8 mouse cellular contexts compared by ENCODE assay signal in the genomic region with DNA sequence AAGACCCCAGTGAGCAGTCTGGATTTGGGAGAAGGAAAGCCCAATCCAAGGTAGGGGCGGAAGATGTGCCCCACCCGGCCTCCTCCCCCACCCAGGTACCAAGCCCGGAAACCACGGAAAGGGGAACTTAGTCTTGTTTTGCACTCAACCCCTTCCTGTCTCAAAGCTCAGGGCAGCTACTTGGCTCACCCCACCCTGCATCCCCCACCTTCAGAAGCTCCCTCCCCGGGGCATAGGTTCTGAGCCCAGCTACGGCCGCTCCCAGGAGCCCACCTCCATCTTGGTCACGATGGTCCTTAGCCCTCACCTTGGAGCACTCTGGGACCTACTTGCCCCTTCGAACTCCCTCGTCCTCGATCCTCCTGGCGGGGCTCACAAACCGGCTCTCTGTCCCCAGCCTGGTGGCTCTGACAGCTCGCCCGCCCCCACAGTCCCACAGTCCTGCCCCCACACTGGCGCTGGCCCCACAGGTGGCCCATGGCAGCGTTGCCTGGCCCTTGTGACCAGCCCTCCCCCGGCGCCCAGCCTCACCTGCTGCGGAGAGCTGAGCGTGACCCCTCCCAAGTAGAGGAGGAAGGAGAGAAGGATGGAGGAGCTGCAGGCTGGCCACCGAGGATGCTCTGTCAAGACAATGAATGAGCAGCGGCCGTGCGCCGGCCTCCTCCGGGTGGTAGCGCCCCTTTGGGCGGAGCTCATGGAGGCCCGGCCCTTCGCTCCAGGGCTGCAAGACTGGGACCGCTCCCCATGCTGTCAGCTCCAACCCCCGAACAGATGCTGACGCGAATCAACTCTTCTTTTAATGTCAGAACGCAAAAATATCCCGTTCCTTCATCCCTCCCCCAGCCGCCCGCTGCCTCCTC. TPM values are rescaled to one million over a fixed set of nuclear protein-coding genes. Genes with fewer than 3 reads are reported as not detected.
DNase-seq lines count a peak whose midpoint lies in the region; ATAC-seq and TF ChIP-seq lines count a peak whose summit lies in the region.

No protein-coding gene starts in this region.

- TF ChIP-seq POLR2A in MEL (IDR thresholded peaks at IDR 0.05; ENCODE audit: control insufficient read depth in 1 of 2, insufficient read depth in 1 of 2, low read depth in 1 of 2, low read length in 2 of 2, poor library complexity in 1 of 2), result peak in 1 of 2 experiments; percentile 86; a peak in 2 of 4 replicates
- TF ChIP-seq POLR2A in cerebellum, adult 2 months (IDR thresholded peaks at IDR 0.05; ENCODE audit: borderline replicate concordance, insufficient read depth, low read length), result peak; percentile 81; the same call in 1 of the 2 replicates

- H3K9ac ChIP-seq in MEL (ENCODE audit: control insufficient read depth, low read depth, low read length, poor library complexity, severe bottlenecking), result peak overlapping the region; percentile 76
- H3K9ac ChIP-seq in hindbrain, embryonic 13.5 days, result peak overlapping the region; percentile 92

- TF ChIP-seq CTCF in MEL (IDR thresholded peaks at IDR 0.05 in 2 of 3, conservative IDR thresholded peaks at IDR 0.05 in 1 of 3; ENCODE audit: control insufficient read depth in 1 of 3, insufficient read depth in 1 of 3, low read depth in 2 of 3, low read length in 3 of 3, poor library complexity in 1 of 3, severe bottlenecking in 1 of 3), result no peak; a peak in 1 of 6 replicates
- TF ChIP-seq CTCF in cerebellum, adult 2 months (IDR thresholded peaks at IDR 0.05; ENCODE audit: borderline replicate concordance, insufficient read depth, low read depth, low read length), result no peak

- H3K4me1 ChIP-seq in MEL (ENCODE audit: control insufficient read depth in 1 of 2, insufficient read depth in 2 of 2, low read length in 2 of 2), result peaks cover 11 to 37% of the 10 kb centered on the region in 2 experiments; a peak in 3 of 4 replicates
- peaks cover 26% of the 10 kb centered on the region for H3K4me1 ChIP-seq in cerebellum, adult 2 months (ENCODE audit: control insufficient read depth, insufficient read depth, low read length)
- peaks cover 57% of the 10 kb centered on the region for H3K4me1 ChIP-seq in hindbrain, embryonic 13.5 days (replicated peaks)

- WGBS in cerebellum, adult 2 months, result under 1% methylated on average over 39 of the region's 39 CpGs
- WGBS in hindbrain, embryonic 13.5 days, result 1% methylated on average over 39 of the region's 39 CpGs
- WGBS in macrophage (ENCODE audit: missing documents), result under 1% methylated on average over 38 of the region's 39 CpGs

- TF ChIP-seq RAD21 in MEL (IDR thresholded peaks at IDR 0.05; ENCODE audit: low read depth, low read length), result no peak

- peak; percentile 91 for DNase-seq in MEL (ENCODE audit: low read depth, low spot score)
- DNase-seq in cerebellum, adult 2 months, result peak; percentile 90 to 92
- peak; percentile 88 to 94 for DNase-seq in frontal cortex, adult 2 months (ENCODE audit: extremely low spot score in 1 of 2, low spot score in 1 of 2)
- peak; percentile 78 to 92 for DNase-seq in left cerebral cortex, adult 8-10 months (ENCODE audit: low spot score in 2 of 2)
- peak; percentile 93 for DNase-seq in right cerebral cortex, adult 18-20 months
- peak; percentile 36 for DNase-seq in urinary bladder, adult 2 months (ENCODE audit: low spot score)

- H3K4me2 ChIP-seq in hindbrain, embryonic 13.5 days, result peak overlapping the region; percentile 73

- no peaks in the 10 kb centered on the region for H3K27me3 ChIP-seq in MEL (ENCODE audit: control insufficient read depth in 1 of 2, insufficient read depth in 2 of 2, low read length in 2 of 2)
- no peaks in the 10 kb centered on the region for H3K27me3 ChIP-seq in cerebellum, adult 2 months (ENCODE audit: control insufficient read depth, insufficient read depth, low read length)
- H3K27me3 ChIP-seq in hindbrain, embryonic 13.5 days, result peaks cover 20% of the 10 kb centered on the region; the same call in 1 of the 2 replicates

- H3K27ac ChIP-seq in MEL (ENCODE audit: control insufficient read depth, low read depth, low read length) (peak overlapping the region; percentile 93), macrophage (peak overlapping the region; percentile 98)
- peak overlapping the region; percentile 64 for H3K27ac ChIP-seq in cerebellum, adult 2 months (ENCODE audit: insufficient read depth, low read length)
- peak overlapping the region; percentile 86 for H3K27ac ChIP-seq in hindbrain, embryonic 13.5 days

- H3K9me3 ChIP-seq in MEL (replicated peaks; ENCODE audit: insufficient read depth, low read length), result no peaks in the 10 kb centered on the region
- no peaks in the 10 kb centered on the region for H3K9me3 ChIP-seq in hindbrain, embryonic 13.5 days

- peak; percentile 83 for ATAC-seq in hindbrain, embryonic 13.5 days (ENCODE audit: low FRiP score)

- H3K79me2 ChIP-seq in MEL (ENCODE audit: control insufficient read depth, insufficient read depth, low read length, poor library complexity) (peaks cover 27% of the 10 kb centered on the region), macrophage (ENCODE audit: inconsistent target) (peaks cover 52% of the 10 kb centered on the region)

- H3K36me3 ChIP-seq in MEL (ENCODE audit: control insufficient read depth in 1 of 2, insufficient read depth in 2 of 2, low read length in 2 of 2), result peaks cover 0 to 26% of the 10 kb centered on the region in 2 experiments; a peak in 2 of 4 replicates
- peaks cover 12% of the 10 kb centered on the region for H3K36me3 ChIP-seq in hindbrain, embryonic 13.5 days
- peaks cover 16% of the 10 kb centered on the region for H3K36me3 ChIP-seq in macrophage (ENCODE audit: inconsistent target)

- peak; percentile 7 to 54; a peak in 2 of 4 replicates for TF ChIP-seq EP300 in MEL (IDR thresholded peaks at IDR 0.05; ENCODE audit: low read depth in 1 of 2, low read length in 2 of 2)

- peak overlapping the region; percentile 65 to 88 for H3K4me3 ChIP-seq in MEL (ENCODE audit: control insufficient read depth in 1 of 2, insufficient read depth in 1 of 2, low read depth in 2 of 2, low read length in 2 of 2)
- H3K4me3 ChIP-seq in cerebellum, adult 2 months (replicated peaks; ENCODE audit: insufficient read depth, low read depth, low read length), result peak overlapping the region; percentile 80
- peak overlapping the region; percentile 72 for H3K4me3 ChIP-seq in hindbrain, embryonic 13.5 days
- H3K4me3 ChIP-seq in macrophage (ENCODE audit: inconsistent target), result peak overlapping the region; percentile 93

RNA-seq across cellular contexts. Expression of a gene that starts 3.2 kb away (rescaled TPM):
- total RNA-seq in MEL (2012; rRNA removed), result 195 and 279 TPM in 2 replicates
- 100 to 1,000 TPM in 1 of 2 experiments, not detected in 1; 204 TPM for polyA plus RNA-seq in MEL (2012; ENCODE audit: insufficient read depth in 1 of 2, insufficient read length in 2 of 2, low read depth in 1 of 2, low replicate concordance in 2 of 2, missing spikeins in 1 of 2)
- 110 and 126 TPM in 2 replicates for polyA plus RNA-seq in cerebellum, adult 2 months (2012; rRNA removed)
- 135 and 145 TPM in 2 replicates for polyA plus RNA-seq in frontal cortex, adult 2 months (2012; rRNA removed)
- 81.4 and 90.1 TPM in 2 replicates for polyA plus RNA-seq in hindbrain, embryonic 13.5 days (2015; fragmentation: Nextera tagmentation; extraction: Ambion mirVana)
- total RNA-seq in left cerebral cortex, adult 8-10 months (2022), result 100 to 1,000 TPM; 132 to 162 (median 149) TPM
- 100 to 1,000 TPM in 24 of 26 experiments, 10 to 100 TPM in 2; 41.0 to 569 (median 277) TPM for total RNA-seq in macrophage (2018; cell fraction: chromatin; rRNA removed)
- 100 to 1,000 TPM; 120 to 264 (median 176) TPM for total RNA-seq in macrophage (2018; cell fraction: cytosol; rRNA removed)
- 100 to 1,000 TPM; 109 to 332 (median 183) TPM for total RNA-seq in macrophage (2018; cell fraction: nucleus; rRNA removed)
- 69.4 to 223 TPM (median 209 TPM) in 3 replicates for polyA plus RNA-seq in macrophage (2018)
- polyA plus RNA-seq in urinary bladder, adult 2 months (2012; rRNA removed), result 34.8 and 39.4 TPM in 2 replicates

RNA-seq across cellular contexts. Expression of a gene that starts 8.8 kb away (rescaled TPM):
- total RNA-seq in MEL (2012; rRNA removed), result 4.6 and 5.4 TPM in 2 replicates
- polyA plus RNA-seq in MEL (2012; ENCODE audit: insufficient read depth in 1 of 2, insufficient read length in 2 of 2, low read depth in 1 of 2, low replicate concordance in 2 of 2, missing spikeins in 1 of 2) (10 to 100 TPM in 1 of 2 experiments, not detected in 1; 10.2 TPM), macrophage (2018) (4.2 to 7.9 TPM (median 4.8 TPM) in 3 replicates)
- 39.6 and 40.3 TPM in 2 replicates for polyA plus RNA-seq in cerebellum, adult 2 months (2012; rRNA removed)
- polyA plus RNA-seq in frontal cortex, adult 2 months (2012; rRNA removed), result 34.3 and 34.5 TPM in 2 replicates
- polyA plus RNA-seq in hindbrain, embryonic 13.5 days (2015; fragmentation: Nextera tagmentation; extraction: Ambion mirVana), result 20.9 and 22.2 TPM in 2 replicates
- 10 to 100 TPM; 17.1 to 23.0 (median 19.6) TPM for total RNA-seq in left cerebral cortex, adult 8-10 months (2022)
- 10 to 100 TPM in 13 of 26 experiments, 1 to 10 TPM in 13; 3.3 to 23.9 (median 9.0) TPM for total RNA-seq in macrophage (2018; cell fraction: chromatin; rRNA removed)
- total RNA-seq in macrophage (2018; cell fraction: cytosol; rRNA removed), result 1 to 10 TPM; 1.8 to 7.4 (median 5.6) TPM
- 10 to 100 TPM in 12 of 26 experiments, 1 to 10 TPM in 14; 2.4 to 24.5 (median 9.1) TPM for total RNA-seq in macrophage (2018; cell fraction: nucleus; rRNA removed)
- 19.3 and 22.5 TPM in 2 replicates for polyA plus RNA-seq in urinary bladder, adult 2 months (2012; rRNA removed)

RNA-seq across cellular contexts. Expression of a gene that starts 9.2 kb away (rescaled TPM):
- total RNA-seq in MEL (2012; rRNA removed), result 138 and 163 TPM in 2 replicates
- 100 to 1,000 TPM in 1 of 2 experiments, not detected in 1; 436 TPM for polyA plus RNA-seq in MEL (2012; ENCODE audit: insufficient read depth in 1 of 2, insufficient read length in 2 of 2, low read depth in 1 of 2, low replicate concordance in 2 of 2, missing spikeins in 1 of 2)
- polyA plus RNA-seq in cerebellum, adult 2 months (2012; rRNA removed), result 51.0 and 61.6 TPM in 2 replicates
- 46.4 and 65.4 TPM in 2 replicates for polyA plus RNA-seq in frontal cortex, adult 2 months (2012; rRNA removed)
- 149 and 154 TPM in 2 replicates for polyA plus RNA-seq in hindbrain, embryonic 13.5 days (2015; fragmentation: Nextera tagmentation; extraction: Ambion mirVana)
- total RNA-seq in left cerebral cortex, adult 8-10 months (2022), result 10 to 100 TPM; 82.1 to 97.0 (median 90.2) TPM
- total RNA-seq in macrophage (2018; cell fraction: chromatin; rRNA removed), result 10 to 100 TPM in 20 of 26 experiments, 1 to 10 TPM in 6; 2.6 to 57.7 (median 19.4) TPM
- 100 to 1,000 TPM in 2 of 26 experiments, 10 to 100 TPM in 24; 47.6 to 105 (median 80.6) TPM for total RNA-seq in macrophage (2018; cell fraction: cytosol; rRNA removed)
- 10 to 100 TPM in 23 of 26 experiments, 1 to 10 TPM in 3; 7.4 to 71.2 (median 33.6) TPM for total RNA-seq in macrophage (2018; cell fraction: nucleus; rRNA removed)
- polyA plus RNA-seq in macrophage (2018), result 39.1 to 134 TPM (median 42.4 TPM) in 3 replicates
- 32.6 and 37.6 TPM in 2 replicates for polyA plus RNA-seq in urinary bladder, adult 2 months (2012; rRNA removed)

RNA-seq across cellular contexts. Expression of a gene that starts 28.1 kb away (rescaled TPM):
- not detected in 2 replicates for total RNA-seq in MEL (2012; rRNA removed)
- polyA plus RNA-seq in MEL (2012; ENCODE audit: insufficient read depth in 1 of 2, insufficient read length in 2 of 2, low read depth in 1 of 2, low replicate concordance in 2 of 2, missing spikeins in 1 of 2), result under 1 TPM in 1 of 2 experiments, not detected in 1; 0.36 TPM
- polyA plus RNA-seq in cerebellum, adult 2 months (2012; rRNA removed), result 6.4 and 10.6 TPM in 2 replicates
- polyA plus RNA-seq in frontal cortex, adult 2 months (2012; rRNA removed), result 10.7 and 11.1 TPM in 2 replicates
- polyA plus RNA-seq in hindbrain, embryonic 13.5 days (2015; fragmentation: Nextera tagmentation; extraction: Ambion mirVana), result 1.4 and 1.6 TPM in 2 replicates
- total RNA-seq in left cerebral cortex, adult 8-10 months (2022), result 1 to 10 TPM; 6.3 to 9.0 (median 7.9) TPM
- 1 to 10 TPM in 20 of 26 experiments, under 1 TPM in 3, not detected in 3; 0.74 to 6.1 (median 1.8) TPM for total RNA-seq in macrophage (2018; cell fraction: chromatin; rRNA removed)
- 1 to 10 TPM in 25 of 26 experiments, under 1 TPM in 1; 0.95 to 8.6 (median 3.4) TPM for total RNA-seq in macrophage (2018; cell fraction: cytosol; rRNA removed)
- 1 to 10 TPM in 16 of 26 experiments, under 1 TPM in 7, not detected in 3; 0.36 to 8.6 (median 1.5) TPM for total RNA-seq in macrophage (2018; cell fraction: nucleus; rRNA removed)
- polyA plus RNA-seq in macrophage (2018), result 1.7 to 8.8 TPM (median 7.5 TPM) in 3 replicates
- polyA plus RNA-seq in urinary bladder, adult 2 months (2012; rRNA removed), result 28.5 and 29.2 TPM in 2 replicates

RNA-seq across cellular contexts. Expression of a gene that starts 55.0 kb away (rescaled TPM):
- 5.2 and 7.1 TPM in 2 replicates for total RNA-seq in MEL (2012; rRNA removed)
- polyA plus RNA-seq in MEL (2012; ENCODE audit: insufficient read depth in 1 of 2, insufficient read length in 2 of 2, low read depth in 1 of 2, low replicate concordance in 2 of 2, missing spikeins in 1 of 2) (10 to 100 TPM in 1 of 2 experiments, not detected in 1; 45.1 TPM), macrophage (2018) (129 to 232 TPM (median 188 TPM) in 3 replicates)
- polyA plus RNA-seq in cerebellum, adult 2 months (2012; rRNA removed), result 212 and 229 TPM in 2 replicates
- 305 and 314 TPM in 2 replicates for polyA plus RNA-seq in frontal cortex, adult 2 months (2012; rRNA removed)
- 94.2 and 95.8 TPM in 2 replicates for polyA plus RNA-seq in hindbrain, embryonic 13.5 days (2015; fragmentation: Nextera tagmentation; extraction: Ambion mirVana)
- total RNA-seq in left cerebral cortex, adult 8-10 months (2022), result 100 to 1,000 TPM; 183 to 207 (median 190) TPM
- total RNA-seq in macrophage (2018; cell fraction: chromatin; rRNA removed), result 10 to 100 TPM; 14.2 to 69.2 (median 35.5) TPM
- total RNA-seq in macrophage (2018; cell fraction: cytosol; rRNA removed), result 100 to 1,000 TPM; 111 to 204 (median 139) TPM
- 100 to 1,000 TPM in 3 of 26 experiments, 10 to 100 TPM in 23; 34.8 to 107 (median 61.2) TPM for total RNA-seq in macrophage (2018; cell fraction: nucleus; rRNA removed)
- 214 TPM in 2 replicates for polyA plus RNA-seq in urinary bladder, adult 2 months (2012; rRNA removed)

Comparison
In these comparisons a context has a peak if more than half of its experiments do, and no peak if none do; other contexts are left out.
1. Peak in every context shown above with its lines: DNase-seq, ATAC-seq, H3K4me3 ChIP-seq and H3K27ac ChIP-seq.
2. DNase-seq: peak in every context shown above with its lines; median percentile 93 in right cerebral cortex, adult 18-20 months; 91 in MEL; 91 in cerebellum, adult 2 months; 91 in frontal cortex, adult 2 months; 85 in left cerebral cortex, adult 8-10 months; 36 in urinary bladder, adult 2 months.